7 mouse cellular contexts compared by ENCODE assay signal in genomic region chr7:75308457-75309312, GRCm38 (mm10). TPM values are rescaled to one million over a fixed set of nuclear protein-coding genes. Genes with fewer than 3 reads are reported as not detected.
DNase-seq lines count a peak whose midpoint lies in the region; ATAC-seq and TF ChIP-seq lines count a peak whose summit lies in the region.

Sv2b (minus strand) TSS chr7:75309262.

- no peak within 1 kb of the TSS for H3K27ac ChIP-seq in lung, embryonic 15.5 days
- peak within 1 kb of the TSS; percentile 98 for H3K27ac ChIP-seq in cerebellum, adult 2 months (ENCODE audit: insufficient read depth, low read length)
- H3K27ac ChIP-seq in forebrain, embryonic 11.5 days (ENCODE audit: low read depth, low read length) = no peak within 1 kb of the TSS
- H3K27ac ChIP-seq in stomach, embryonic 14.5 days (ENCODE audit: low read length) = no peak within 1 kb of the TSS

- H3K4me1 ChIP-seq in lung, embryonic 15.5 days = peaks cover 9% of the 10 kb centered on the region
- H3K4me1 ChIP-seq in cerebellum, adult 2 months (ENCODE audit: control insufficient read depth, insufficient read depth, low read length) = peaks cover 9% of the 10 kb centered on the region
- peaks cover 4% of the 10 kb centered on the region for H3K4me1 ChIP-seq in forebrain, embryonic 11.5 days (replicated peaks; ENCODE audit: control insufficient read depth, insufficient read depth, low read length)
- H3K4me1 ChIP-seq in stomach, embryonic 14.5 days (ENCODE audit: control insufficient read depth, insufficient read depth, low read length) = 0 out of 2 replicates have a peak, but pooled peaks cover 8% of the 10 kb centered on the region

- no peak; the same call in 1 of the 2 replicates for TF ChIP-seq POLR2A in cerebellum, adult 2 months (IDR thresholded peaks at IDR 0.05; ENCODE audit: borderline replicate concordance, insufficient read depth, low read length)

- peak within 1 kb of the TSS; percentile 42 for H3K4me3 ChIP-seq in lung, embryonic 15.5 days
- peak within 1 kb of the TSS; percentile 95 for H3K4me3 ChIP-seq in cerebellum, adult 2 months (replicated peaks; ENCODE audit: insufficient read depth, low read depth, low read length)
- peak within 1 kb of the TSS; percentile 45 for H3K4me3 ChIP-seq in forebrain, embryonic 11.5 days (ENCODE audit: low read depth, low read length)
- H3K4me3 ChIP-seq in stomach, embryonic 14.5 days (ENCODE audit: low read depth, low read length) = peak within 1 kb of the TSS; percentile 49

- peaks cover 36% of the 10 kb centered on the region for H3K27me3 ChIP-seq in lung, embryonic 15.5 days
- H3K27me3 ChIP-seq in cerebellum, adult 2 months (ENCODE audit: control insufficient read depth, insufficient read depth, low read length) = no peaks in the 10 kb centered on the region
- H3K27me3 ChIP-seq in forebrain, embryonic 11.5 days (ENCODE audit: control insufficient read depth, insufficient read depth, low read length) = peaks cover 25% of the 10 kb centered on the region; the same call in 1 of the 2 replicates
- peaks cover 9% of the 10 kb centered on the region; the same call in 1 of the 2 replicates for H3K27me3 ChIP-seq in stomach, embryonic 14.5 days (ENCODE audit: control insufficient read depth, insufficient read depth, low read length)

- DNase-seq in lung, adult 18-20 months = no peak
- DNase-seq in cerebellum, adult 2 months = peak; percentile 76 to 83
- peak; percentile 61 for DNase-seq in forebrain, embryonic 11.5 days (ENCODE audit: low spot score)
- peak; percentile 6 for DNase-seq in kidney, postnatal 10 days
- peak; percentile 3 for DNase-seq in lung, postnatal 14 days

- no peaks in the 10 kb centered on the region for H3K9me3 ChIP-seq in lung, embryonic 15.5 days
- H3K9me3 ChIP-seq in forebrain, embryonic 11.5 days (ENCODE audit: control insufficient read depth, low read length) = no peaks in the 10 kb centered on the region
- H3K9me3 ChIP-seq in stomach, embryonic 14.5 days (ENCODE audit: control insufficient read depth, low read depth, low read length) = no peaks in the 10 kb centered on the region

- no peaks in the 10 kb centered on the region for H3K36me3 ChIP-seq in lung, embryonic 15.5 days
- no peaks in the 10 kb centered on the region for H3K36me3 ChIP-seq in forebrain, embryonic 11.5 days (ENCODE audit: control insufficient read depth, insufficient read depth, low read length)
- H3K36me3 ChIP-seq in stomach, embryonic 14.5 days (ENCODE audit: control insufficient read depth, insufficient read depth, low read length) = no peaks in the 10 kb centered on the region

- H3K9ac ChIP-seq in lung, embryonic 15.5 days = no peak within 1 kb of the TSS
- peak within 1 kb of the TSS; percentile 55 for H3K9ac ChIP-seq in forebrain, embryonic 11.5 days (ENCODE audit: low read length)
- H3K9ac ChIP-seq in stomach, embryonic 14.5 days (replicated peaks; ENCODE audit: low read depth, low read length) = no peak within 1 kb of the TSS; the same call in 1 of the 2 replicates

- ATAC-seq in lung, embryonic 15.5 days (ENCODE audit: borderline replicate concordance, extremely low read depth, low FRiP score, low TSS enrichment) = peak; percentile 52; the same call in 1 of the 2 replicates
- ATAC-seq in forebrain, embryonic 11.5 days (replicated peaks; ENCODE audit: low FRiP score) = 0 out of 2 replicates have a peak, but pooled peaks have one; percentile 27
- peak; percentile 56; the same call in 1 of the 2 replicates for ATAC-seq in stomach, embryonic 14.5 days (ENCODE audit: insufficient number of reproducible peaks, insufficient read depth, low FRiP score, low read depth)

- peak within 1 kb of the TSS; percentile 84 for H3K4me2 ChIP-seq in lung, embryonic 15.5 days
- H3K4me2 ChIP-seq in forebrain, embryonic 11.5 days (ENCODE audit: low read depth, low read length, severe bottlenecking) = peak within 1 kb of the TSS; percentile 96
- peak within 1 kb of the TSS; percentile 88 for H3K4me2 ChIP-seq in stomach, embryonic 14.5 days (replicated peaks; ENCODE audit: low read depth, low read length)

- WGBS in lung, embryonic 15.5 days = 1% methylated on average over 46 of the region's 46 CpGs
- under 1% methylated on average over 46 of the region's 46 CpGs for WGBS in cerebellum, adult 2 months
- WGBS in forebrain, embryonic 11.5 days = 1% methylated on average over 46 of the region's 46 CpGs
- WGBS in stomach, embryonic 14.5 days = under 1% methylated on average over 46 of the region's 46 CpGs

- peak; percentile 44; the same call in 1 of the 2 replicates for TF ChIP-seq CTCF in cerebellum, adult 2 months (IDR thresholded peaks at IDR 0.05; ENCODE audit: borderline replicate concordance, insufficient read depth, low read depth, low read length)

RNA-seq across cellular contexts. Expression of gene Sv2b, which starts in this region (rescaled TPM):
- polyA plus RNA-seq in lung, embryonic 15.5 days (2015; fragmentation: Nextera tagmentation; extraction: Ambion mirVana) = 0.55 and 0.75 TPM in 2 replicates
- 89.2 and 103 TPM in 2 replicates for polyA plus RNA-seq in cerebellum, adult 2 months (2012; rRNA removed)
- 2.5 TPM in 2 replicates for polyA plus RNA-seq in forebrain, embryonic 11.5 days (2014; fragmentation: Nextera tagmentation; extraction: Ambion mirVana)
- 7.2 and 7.4 TPM in 2 replicates for polyA plus RNA-seq in stomach, embryonic 14.5 days (2014; fragmentation: Nextera tagmentation; extraction: Ambion mirVana)

Comparison
In these comparisons a context has a peak if more than half of its experiments do, and no peak if none do; other contexts are left out.
1. RNA of gene Sv2b (polyA plus RNA-seq): 89.2 to 103 TPM in cerebellum, adult 2 months; 7.2 to 7.4 TPM in stomach, embryonic 14.5 days, 2.5 TPM in forebrain, embryonic 11.5 days and 0.55 to 0.75 TPM in lung, embryonic 15.5 days; every median in the first group is over 10 times any median in the second.
2. DNase-seq: peak in cerebellum, adult 2 months (2 of 2), forebrain, embryonic 11.5 days (single experiment), kidney, postnatal 10 days (single experiment) and lung, postnatal 14 days (single experiment); none in lung, adult 18-20 months (0 of 2).
3. Peak in ATAC-seq, H3K4me3 ChIP-seq and H3K4me2 ChIP-seq in lung, embryonic 15.5 days; RNA of the gene not detected or under 1 TPM.
4. H3K4me3 ChIP-seq: peak in every context shown above with its lines; median percentile 95 in cerebellum, adult 2 months; 49 in stomach, embryonic 14.5 days; 45 in forebrain, embryonic 11.5 days; 42 in lung, embryonic 15.5 days.
5. Peak in every context shown above with its lines, with median percentiles within 50 percentile points of each other: ATAC-seq and H3K4me2 ChIP-seq.